Mouse (Mus musculus) hindbrain, embryonic 13.5 days (tissue): Measurements from ENCODE around the gene Enam. TPM values are rescaled to one million over a fixed set of nuclear protein-coding genes. Genes with fewer than 3 reads are reported as not detected.

Experiments used
- ATAC-seq: fragments of 200-750 bp; cut with Nextera tagmentation; 2 replicates; pipeline ENCODE4 v1.8.0; 2017; ENCODE audit warnings: moderate TSS enrichment; ENCODE audit not compliant: low FRiP score
- H3K27ac ChIP-seq: fragments of 300-500 bp; sonication (generic); 2 replicates; pipeline ENCODE4 v1.5.1; 2015; ENCODE audit warnings: inconsistent platforms, mild to moderate bottlenecking, moderate library complexity
- H3K27me3 ChIP-seq: fragments of 300-500 bp; sonication (generic); 2 replicates; pipeline ENCODE4 v1.6.1; 2015; ENCODE audit warnings: mild to moderate bottlenecking, inconsistent platforms
- H3K36me3 ChIP-seq: fragments of 300-500 bp; sonication (generic); 2 replicates; pipeline ENCODE4 v1.6.1; 2015; ENCODE audit warnings: mild to moderate bottlenecking, inconsistent platforms
- H3K4me1 ChIP-seq: fragments of 300-500 bp; sonication (generic); replicated peaks from 2 replicates; pipeline ENCODE4 v1.6.1; 2015; ENCODE audit warnings: inconsistent platforms
- H3K4me2 ChIP-seq: fragments of 300-500 bp; sonication (generic); 2 replicates; pipeline ENCODE4 v1.6.1; 2015; ENCODE audit warnings: inconsistent platforms, mild to moderate bottlenecking, moderate library complexity
- H3K4me3 ChIP-seq: fragments of 300-500 bp; sonication (generic); 2 replicates; pipeline ENCODE4 v1.5.1; 2015; ENCODE audit warnings: mild to moderate bottlenecking, inconsistent platforms
- H3K9ac ChIP-seq: fragments of 300-500 bp; sonication (generic); 2 replicates; pipeline ENCODE4 v1.6.1; 2015; ENCODE audit warnings: mild to moderate bottlenecking, inconsistent platforms
- H3K9me3 ChIP-seq: fragments of 300-500 bp; sonication (generic); 2 replicates; pipeline ENCODE4 v1.6.1; 2016; ENCODE audit warnings: inconsistent platforms
- WGBS: fragments of 180-500 bp; shearing (Covaris S2); methylation state at CpG from one replicate; pipeline ENCODE4 v1.1.7; 2015; 5-methylcytosine and 5-hydroxymethylcytosine counted together
- polyA plus RNA-seq: library from polyadenylated mRNA; unstranded; fragments of >200 nt; fragmentation: Nextera tagmentation; extraction: Ambion mirVana; gene quantifications from 2 replicates; pipeline ENCODE4 v1.2.1, GENCODE M21; 2015

The Enam gene
- not detected in 2 replicates for polyA plus RNA-seq

- H3K4me3 ChIP-seq, result no peak within 1 kb of the TSS
- ATAC-seq, result no peak
- no peak within 1 kb of the TSS for H3K4me2 ChIP-seq
- H3K36me3 ChIP-seq, result no peaks in the 10 kb centered on the region
- H3K9me3 ChIP-seq, result no peaks in the 10 kb centered on the region
- no peak within 1 kb of the TSS for H3K9ac ChIP-seq
- no peaks in the 10 kb centered on the region for H3K4me1 ChIP-seq
- no peaks in the 10 kb centered on the region for H3K27me3 ChIP-seq
- H3K27ac ChIP-seq, result no peak within 1 kb of the TSS
Measured at GRCm38 (mm10) chr5:88487675-88488074, at the start of gene Enam. Gene Enam (plus strand): TSS chr5:88487975.

- no peak within 1 kb of the TSS for H3K9ac ChIP-seq
- H3K27me3 ChIP-seq, result no peaks in the 10 kb centered on the region
- H3K27ac ChIP-seq, result no peak within 1 kb of the TSS
- WGBS, result 86% methylated on average over 3 of the region's 3 CpGs
- H3K36me3 ChIP-seq, result no peaks in the 10 kb centered on the region
- ATAC-seq, result no peak
- no peaks in the 10 kb centered on the region for H3K9me3 ChIP-seq
- H3K4me1 ChIP-seq, result no peaks in the 10 kb centered on the region
- H3K4me2 ChIP-seq, result no peak within 1 kb of the TSS
- no peak within 1 kb of the TSS for H3K4me3 ChIP-seq
Measured at GRCm38 (mm10) chr5:88455691-88456090, 32.1 kb upstream of the Enam start, which contains the start of gene Ambn. Gene Ambn (plus strand): TSS chr5:88455991.

GRCm38 (mm10) chr5:88467471-88467870 lies 20.3 kb upstream of the Enam start:
- no peak for ATAC-seq
- no peaks in the 10 kb centered on the region for H3K9me3 ChIP-seq
- 93% methylated on average over 2 of the region's 2 CpGs for WGBS
- H3K4me2 ChIP-seq, result no peak overlapping the region
- no peak overlapping the region for H3K27ac ChIP-seq
- no peaks in the 10 kb centered on the region for H3K36me3 ChIP-seq
- H3K9ac ChIP-seq, result no peak overlapping the region
- no peaks in the 10 kb centered on the region for H3K27me3 ChIP-seq
- no peaks in the 10 kb centered on the region for H3K4me1 ChIP-seq
- no peak overlapping the region for H3K4me3 ChIP-seq

- H3K27ac ChIP-seq, result no peak overlapping the region
- WGBS, result 93% methylated on average over 4 of the region's 4 CpGs
- H3K9me3 ChIP-seq, result no peaks in the 10 kb centered on the region
- H3K36me3 ChIP-seq, result no peaks in the 10 kb centered on the region
- H3K4me1 ChIP-seq, result no peaks in the 10 kb centered on the region
- H3K4me3 ChIP-seq, result no peak overlapping the region
- no peaks in the 10 kb centered on the region for H3K27me3 ChIP-seq
- no peak overlapping the region for H3K9ac ChIP-seq
- no peak for ATAC-seq
- H3K4me2 ChIP-seq, result no peak overlapping the region
Measured at GRCm38 (mm10) chr5:88468807-88469704, 18.7 kb upstream of the Enam start.

GRCm38 (mm10) chr5:88489004-88489403 lies 1.2 kb downstream of the Enam start:
- Histone ChIP-seq H3K36me3 (no peaks in the 10 kb centered on the region), H3K4me3 (no peak overlapping the region), H3K27ac (no peak overlapping the region), H3K4me2 (no peak overlapping the region), H3K9me3 (no peaks in the 10 kb centered on the region), H3K9ac (no peak overlapping the region), H3K27me3 (no peaks in the 10 kb centered on the region), H3K4me1 (no peaks in the 10 kb centered on the region)
- 76% methylated on average over 2 of the region's 2 CpGs for WGBS
- ATAC-seq, result no peak

GRCm38 (mm10) chr5:88491111-88491510 lies 3.3 kb downstream of the Enam start:
- H3K27me3 ChIP-seq, result no peaks in the 10 kb centered on the region
- H3K27ac ChIP-seq, result no peak overlapping the region
- WGBS, result 53% methylated on average over 5 of the region's 5 CpGs
- ATAC-seq, result no peak
- H3K9me3 ChIP-seq, result no peaks in the 10 kb centered on the region
- no peak overlapping the region for H3K9ac ChIP-seq
- no peak overlapping the region for H3K4me3 ChIP-seq
- H3K36me3 ChIP-seq, result no peaks in the 10 kb centered on the region
- no peak overlapping the region for H3K4me2 ChIP-seq
- H3K4me1 ChIP-seq, result no peaks in the 10 kb centered on the region

GRCm38 (mm10) chr5:88499781-88500180 lies 12.0 kb downstream of the Enam start:
- ATAC-seq, result no peak
- Histone ChIP-seq H3K27ac (no peak overlapping the region), H3K36me3 (no peaks in the 10 kb centered on the region), H3K27me3 (no peaks in the 10 kb centered on the region), H3K9ac (no peak overlapping the region), H3K4me1 (no peaks in the 10 kb centered on the region), H3K4me3 (no peak overlapping the region), H3K9me3 (no peaks in the 10 kb centered on the region), H3K4me2 (no peak overlapping the region)
- WGBS, result 97% methylated on average over 3 of the region's 3 CpGs

GRCm38 (mm10) chr5:88508555-88508954 lies 20.8 kb downstream of the Enam start:
- Histone ChIP-seq H3K4me1 (no peaks in the 10 kb centered on the region), H3K4me3 (no peak overlapping the region), H3K4me2 (no peak overlapping the region), H3K27ac (no peak overlapping the region), H3K9me3 (no peaks in the 10 kb centered on the region), H3K36me3 (no peaks in the 10 kb centered on the region), H3K9ac (no peak overlapping the region), H3K27me3 (no peaks in the 10 kb centered on the region)
- 66% methylated on average over 1 of the region's 1 CpGs for WGBS
- ATAC-seq, result no peak

GRCm38 (mm10) chr5:88508990-88509389 lies 21.2 kb downstream of the Enam start:
- Histone ChIP-seq H3K9me3 (no peaks in the 10 kb centered on the region), H3K27ac (no peak overlapping the region), H3K4me1 (no peaks in the 10 kb centered on the region), H3K9ac (no peak overlapping the region), H3K27me3 (no peaks in the 10 kb centered on the region), H3K4me3 (no peak overlapping the region), H3K36me3 (no peaks in the 10 kb centered on the region), H3K4me2 (no peak overlapping the region)
- WGBS, result 74% methylated on average over 1 of the region's 1 CpGs
- no peak for ATAC-seq

- ATAC-seq, result no peak
- H3K27ac ChIP-seq, result no peak overlapping the region
- H3K36me3 ChIP-seq, result no peaks in the 10 kb centered on the region
- H3K4me2 ChIP-seq, result no peak overlapping the region
- H3K9me3 ChIP-seq, result no peaks in the 10 kb centered on the region
- H3K4me1 ChIP-seq, result no peaks in the 10 kb centered on the region
- no peaks in the 10 kb centered on the region for H3K27me3 ChIP-seq
- H3K4me3 ChIP-seq, result no peak overlapping the region
- WGBS, result 7% methylated on average over 2 of the region's 2 CpGs
- no peak overlapping the region for H3K9ac ChIP-seq
Measured at GRCm38 (mm10) chr5:88519232-88519631, 31.5 kb downstream of the Enam start.

GRCm38 (mm10) chr5:88527657-88528056 lies 39.9 kb downstream of the Enam start, which contains the start of gene Jchain:
Gene Jchain (minus strand): TSS chr5:88527891.
- no peaks in the 10 kb centered on the region for H3K9me3 ChIP-seq
- no peaks in the 10 kb centered on the region for H3K4me1 ChIP-seq
- H3K4me3 ChIP-seq, result no peak within 1 kb of the TSS
- no peaks in the 10 kb centered on the region for H3K36me3 ChIP-seq
- H3K27ac ChIP-seq, result no peak within 1 kb of the TSS
- H3K4me2 ChIP-seq, result no peak within 1 kb of the TSS
- ATAC-seq, result no peak
- no peaks in the 10 kb centered on the region for H3K27me3 ChIP-seq
- 86% methylated on average over 3 of the region's 3 CpGs for WGBS
- H3K9ac ChIP-seq, result no peak within 1 kb of the TSS

- H3K4me1 ChIP-seq, result no peaks in the 10 kb centered on the region
- 76% methylated on average over 1 of the region's 1 CpGs for WGBS
- H3K27me3 ChIP-seq, result no peaks in the 10 kb centered on the region
- H3K36me3 ChIP-seq, result no peaks in the 10 kb centered on the region
- no peak overlapping the region for H3K9ac ChIP-seq
- H3K4me2 ChIP-seq, result no peak overlapping the region
- ATAC-seq, result no peak
- H3K4me3 ChIP-seq, result no peak overlapping the region
- H3K27ac ChIP-seq, result no peak overlapping the region
- no peaks in the 10 kb centered on the region for H3K9me3 ChIP-seq
Measured at GRCm38 (mm10) chr5:88530908-88531307, 43.1 kb downstream of the Enam start.

GRCm38 (mm10) chr5:88534697-88535096 lies 46.9 kb downstream of the Enam start:
- H3K27ac ChIP-seq, result no peak overlapping the region
- no peaks in the 10 kb centered on the region for H3K9me3 ChIP-seq
- no peak overlapping the region for H3K4me3 ChIP-seq
- no peak overlapping the region for H3K4me2 ChIP-seq
- 74% methylated on average over 3 of the region's 3 CpGs for WGBS
- ATAC-seq, result no peak
- H3K36me3 ChIP-seq, result no peaks in the 10 kb centered on the region
- H3K9ac ChIP-seq, result no peak overlapping the region
- H3K27me3 ChIP-seq, result no peaks in the 10 kb centered on the region
- H3K4me1 ChIP-seq, result no peaks in the 10 kb centered on the region
